Mouse (Mus musculus) retina, embryonic 14.5 days (tissue): ENCODE measurements around the gene Ccdc124.

Experiments used
- DNase-seq: peaks from one replicate; pipeline ENCODE4 v3.0.0-alpha.2; 2015; ENCODE audit warnings: low spot score

The Ccdc124 gene

GRCm38 (mm10) chr8:70873364-70873985 is at the start of gene Ccdc124:
Ccdc124 (minus strand) TSS chr8:70873935.
- DNase-seq = peak; percentile 96

- no peak for DNase-seq
Observed at GRCm38 (mm10) chr8:70920049-70920922, 46.6 kb upstream of the Ccdc124 start.

DNA sequence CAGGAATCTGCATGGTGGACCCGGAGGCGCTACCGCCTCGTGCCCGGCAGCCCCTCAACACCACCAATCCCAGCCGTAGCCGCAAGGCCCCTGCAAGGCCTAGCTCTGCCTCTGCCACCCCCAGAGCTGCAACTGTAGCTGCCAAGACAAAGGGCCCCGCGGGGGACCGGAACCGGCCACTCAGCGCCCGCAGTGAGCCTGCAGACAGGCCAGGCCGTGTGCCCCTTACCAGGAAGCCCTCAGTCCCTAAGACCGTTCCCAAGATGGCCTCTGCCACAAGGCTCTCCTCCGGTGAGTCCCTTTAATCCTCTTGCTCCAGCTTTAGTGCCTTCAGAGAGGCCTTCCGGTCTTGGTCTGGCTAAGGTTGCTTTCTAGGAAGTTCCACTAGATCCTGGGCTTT is 41.0 kb upstream of the Ccdc124 start:
- no peak for DNase-seq

- no peak for DNase-seq
Observed at GRCm38 (mm10) chr8:70913523-70913922, 39.8 kb upstream of the Ccdc124 start.

DNA sequence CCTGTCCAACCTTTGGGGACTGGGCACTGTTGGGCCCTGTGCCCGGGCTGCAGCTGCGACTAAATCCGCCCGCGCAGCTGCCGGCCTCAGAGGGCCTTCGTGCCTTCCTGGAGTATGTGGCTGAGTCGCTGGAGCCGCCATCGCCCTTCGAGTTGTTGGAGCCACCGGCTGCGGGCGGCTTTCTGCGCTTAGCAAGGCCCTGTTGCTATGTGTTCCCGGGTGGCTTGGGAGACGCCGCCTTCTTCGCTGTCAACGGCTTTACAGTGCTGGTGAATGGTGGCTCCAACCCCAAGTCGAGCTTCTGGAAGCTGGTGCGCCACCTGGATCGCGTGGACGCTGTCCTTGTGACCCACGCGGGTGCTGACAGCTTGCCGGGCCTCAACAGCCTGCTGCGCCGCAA is 39.2 kb upstream of the Ccdc124 start:
- DNase-seq = no peak

GRCm38 (mm10) chr8:70911596-70911995 is 37.9 kb upstream of the Ccdc124 start:
- no peak for DNase-seq

- no peak for DNase-seq
Observed at GRCm38 (mm10) chr8:70907518-70907917, 33.8 kb upstream of the Ccdc124 start.

DNA sequence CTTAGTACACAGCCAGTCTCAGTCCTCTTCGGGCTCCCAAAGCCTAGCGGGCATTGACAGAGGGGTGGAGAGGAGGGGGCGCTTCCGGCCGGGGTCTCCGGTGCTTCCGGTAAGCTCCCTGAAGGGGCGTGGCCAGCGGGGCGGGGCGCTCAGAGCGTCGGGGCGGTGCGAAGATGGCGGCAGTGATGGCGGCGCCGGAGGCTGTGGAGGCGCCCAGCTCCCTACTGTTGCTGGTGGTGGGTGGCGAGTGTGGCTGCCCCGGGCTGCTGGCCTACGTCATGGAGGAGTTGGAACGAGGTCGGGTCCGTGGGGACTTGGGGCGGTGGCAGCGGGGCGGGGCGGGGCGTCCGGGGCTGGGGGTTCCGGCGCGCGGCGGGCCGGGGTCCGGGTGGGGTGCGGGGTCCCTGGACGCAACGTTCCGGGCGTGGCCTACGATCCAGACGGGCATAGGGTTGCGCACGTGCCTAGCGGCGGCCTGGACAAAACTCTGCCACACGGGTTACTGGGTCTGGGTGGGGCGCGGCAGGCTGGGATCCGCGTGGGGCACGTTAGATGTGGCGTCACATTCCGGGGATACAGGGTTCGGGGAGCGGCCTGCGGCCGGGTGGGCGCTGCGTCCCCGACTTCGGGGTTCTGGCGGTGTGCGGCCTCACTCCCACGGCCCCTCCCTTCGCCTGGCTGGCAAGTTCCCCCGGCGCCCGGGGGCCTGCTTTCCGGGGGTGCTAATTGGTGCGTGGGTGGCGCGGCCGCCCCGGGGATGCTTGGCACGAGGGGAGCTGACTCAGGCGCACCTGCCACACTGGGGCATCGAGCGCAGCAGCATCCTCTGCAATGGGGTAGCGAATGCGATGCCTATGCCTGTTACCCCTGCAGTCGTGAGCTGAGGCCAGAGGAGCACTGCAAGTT is 32.3 kb upstream of the Ccdc124 start, which contains the start of gene Map1s:
Gene Map1s (plus strand): TSS at position 102 of the 906 bp plus-strand sequence.
- peak; percentile 94 for DNase-seq

DNA sequence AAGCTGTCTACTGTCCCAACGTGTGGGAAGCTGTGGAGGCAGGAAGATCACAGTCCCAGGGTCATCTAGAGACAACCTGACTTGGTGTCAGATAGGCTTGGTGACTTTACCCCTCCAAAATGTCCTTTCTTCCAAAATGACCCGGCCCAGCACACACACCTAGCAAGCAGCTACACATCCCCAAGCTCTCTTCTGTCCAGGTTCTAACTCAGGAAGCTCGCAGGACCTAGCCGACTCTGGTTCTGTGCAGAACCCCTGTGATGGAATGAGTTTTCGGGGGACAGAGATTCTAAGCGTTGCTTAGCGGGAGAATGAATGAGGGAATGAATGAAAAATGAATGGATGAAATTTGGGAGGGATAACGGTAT is 31.7 kb upstream of the Ccdc124 start:
- no peak for DNase-seq

GRCm38 (mm10) chr8:70904532-70904931 is 30.8 kb upstream of the Ccdc124 start:
- DNase-seq = no peak

DNA sequence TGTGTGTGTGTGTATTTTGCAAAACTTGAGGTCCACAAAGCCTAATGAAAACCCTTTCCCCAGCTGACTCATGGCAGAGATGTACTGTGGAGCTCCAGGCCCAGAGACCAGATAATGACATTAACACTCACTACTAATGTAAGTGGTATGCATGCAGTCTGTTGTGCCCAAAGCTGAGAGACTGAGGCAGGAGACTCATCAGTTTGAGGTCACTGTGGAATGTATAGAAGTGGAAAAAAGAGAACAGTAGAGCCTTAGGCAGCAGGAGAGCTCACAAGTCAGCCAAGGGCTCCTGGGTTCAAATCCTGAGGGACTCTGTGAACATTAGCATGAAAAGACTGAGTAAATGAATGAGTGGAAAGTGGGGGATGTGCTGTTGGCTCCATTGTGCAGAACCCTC is 29.8 kb upstream of the Ccdc124 start:
- no peak for DNase-seq

GRCm38 (mm10) chr8:70903112-70903511 is 29.4 kb upstream of the Ccdc124 start:
- no peak for DNase-seq

GRCm38 (mm10) chr8:70902211-70902610 is 28.5 kb upstream of the Ccdc124 start:
- DNase-seq = no peak

GRCm38 (mm10) chr8:70900872-70901387 is 27.2 kb upstream of the Ccdc124 start:
- no peak for DNase-seq

- no peak for DNase-seq
Observed at GRCm38 (mm10) chr8:70899226-70899625, 25.5 kb upstream of the Ccdc124 start.

- DNase-seq = no peak
Observed at GRCm38 (mm10) chr8:70898661-70899198, 25.0 kb upstream of the Ccdc124 start.

DNA sequence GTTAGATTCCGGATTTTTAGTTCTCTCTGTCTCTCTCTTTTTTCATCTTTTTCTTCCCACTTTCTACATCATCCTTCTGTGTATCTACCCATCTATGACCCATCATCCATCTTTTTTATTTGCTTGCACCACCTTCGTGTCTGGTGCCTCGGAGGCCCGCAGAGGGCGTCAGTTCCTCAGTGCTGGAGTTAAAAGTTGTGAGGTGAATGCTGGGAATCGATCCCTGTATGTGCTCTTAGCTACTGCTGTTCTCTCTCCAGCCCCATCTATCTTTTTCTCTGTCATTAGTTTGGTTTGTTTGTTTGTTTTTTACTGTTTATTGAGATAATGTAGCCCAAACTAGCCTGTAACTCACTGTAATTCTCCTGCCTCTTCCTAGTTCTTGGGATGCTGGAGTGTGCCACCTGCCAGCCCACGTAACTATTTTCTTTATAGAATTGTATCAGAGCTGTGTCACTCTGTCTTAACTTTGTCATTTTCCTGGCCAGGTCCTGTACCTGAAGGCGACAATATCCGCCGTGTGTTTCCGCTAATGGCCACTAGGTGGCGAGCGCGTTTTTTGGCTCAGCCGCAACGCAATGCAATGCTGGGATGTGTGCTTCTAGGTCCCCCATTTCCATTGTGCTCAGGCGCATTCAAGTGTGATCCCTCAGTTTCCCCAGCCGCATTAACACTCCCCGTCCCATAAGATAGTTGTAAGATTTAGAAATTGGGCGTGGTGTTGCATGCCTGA is 24.1 kb upstream of the Ccdc124 start:
- DNase-seq = peak; percentile 91

DNA sequence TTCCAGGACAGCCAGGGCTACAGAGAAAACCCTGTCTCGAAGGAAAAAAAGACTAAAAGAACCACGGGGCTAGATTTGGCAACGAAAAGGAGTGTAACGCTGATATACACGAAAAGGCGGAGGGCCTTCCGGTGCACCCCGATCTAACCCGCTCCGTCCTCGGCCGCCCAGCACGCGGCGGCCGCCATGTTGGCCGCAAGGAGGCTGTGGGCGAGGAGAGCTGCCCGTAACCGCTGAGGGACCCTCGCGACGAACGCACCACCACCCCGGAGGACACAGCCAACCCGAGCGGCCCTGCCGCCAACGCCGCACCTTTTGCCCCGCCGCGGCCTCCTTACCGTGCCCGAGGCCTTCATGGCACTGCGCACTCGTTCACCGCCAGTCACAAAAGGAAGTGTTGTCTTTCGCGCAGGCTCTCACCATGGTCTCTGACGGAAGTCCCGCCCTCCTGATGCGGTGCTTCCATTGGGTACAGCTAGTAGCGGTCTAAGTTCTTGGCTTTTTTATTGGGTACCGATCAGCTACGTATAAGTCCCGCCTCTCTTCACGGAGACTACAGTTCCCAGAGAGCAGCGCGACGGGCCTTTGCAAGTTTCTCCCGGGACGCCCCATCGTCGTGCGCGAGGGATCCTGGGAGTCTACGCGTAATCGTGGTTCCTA is 23.4 kb upstream of the Ccdc124 start, which contains the start of gene Rpl18a:
Gene Rpl18a (minus strand): TSS at position 392 of the 660 bp plus-strand sequence.
- peak; percentile 98 for DNase-seq

GRCm38 (mm10) chr8:70896316-70897020 is 22.7 kb upstream of the Ccdc124 start:
- DNase-seq = peak; percentile 15
